Mouse (Mus musculus) midbrain, embryonic 16.5 days (tissue): ENCODE measurements at regions not wholly inside any gene's neighbourhood (a gene's known extent, or its start where the extent isn't known, plus 50 kb on each side); places are given as distances from the start of the nearest gene placed in this dataset.
A peak's percentile ranks its signal among the peaks of the same experiment; 100 is the strongest.

ENCODE experiments used
- ATAC-seq: fragments of 200-750 bp; cut with Nextera tagmentation; 2 replicates; pipeline ENCODE4 v1.8.0; 2017; ENCODE audit warnings: moderate TSS enrichment
- H3K27ac ChIP-seq: fragments of 300-500 bp; sonication (generic); 2 replicates; pipeline ENCODE4 v1.5.1; 2014; ENCODE audit warnings: mild to moderate bottlenecking, low read length, mixed read lengths
- H3K27me3 ChIP-seq: fragments of 300-500 bp; sonication (generic); 2 replicates; pipeline ENCODE4 v1.6.1; 2014; ENCODE audit warnings: low read depth, low read length, mixed read lengths; ENCODE audit not compliant: control insufficient read depth, insufficient read depth
- H3K36me3 ChIP-seq: fragments of 300-500 bp; sonication (generic); 2 replicates; pipeline ENCODE4 v1.6.1; 2014; ENCODE audit warnings: mild to moderate bottlenecking, low read length, moderate library complexity, mixed read lengths; ENCODE audit not compliant: control insufficient read depth, insufficient read depth
- H3K4me1 ChIP-seq: fragments of 300-500 bp; sonication (generic); 2 replicates; pipeline ENCODE4 v1.6.1; 2014; ENCODE audit warnings: mild to moderate bottlenecking, low read length, mixed read lengths; ENCODE audit not compliant: control insufficient read depth, insufficient read depth
- H3K4me2 ChIP-seq: fragments of 300-500 bp; sonication (generic); 2 replicates; pipeline ENCODE4 v1.6.1; 2014; ENCODE audit warnings: mild to moderate bottlenecking, low read length, mixed read lengths
- H3K4me3 ChIP-seq: fragments of 300-500 bp; sonication (generic); 2 replicates; pipeline ENCODE4 v1.5.1; 2014; ENCODE audit warnings: low read depth, mild to moderate bottlenecking, low read length, moderate library complexity, mixed read lengths
- H3K9ac ChIP-seq: fragments of 300-500 bp; sonication (generic); 2 replicates; pipeline ENCODE4 v1.6.1; 2014; ENCODE audit warnings: low read depth, low read length, mixed read lengths
- H3K9me3 ChIP-seq: fragments of 300-500 bp; sonication (generic); replicated peaks from 2 replicates; pipeline ENCODE4 v1.6.1; 2014; ENCODE audit warnings: mild to moderate bottlenecking, low read length, mixed read lengths; ENCODE audit not compliant: control insufficient read depth, poor library complexity, severe bottlenecking
- WGBS: fragments of 180-500 bp; shearing (Covaris S2); extraction: QIAGEN DNeasy Blood & Tissue Kit; methylation state at CpG from one replicate; pipeline ENCODE4 v1.1.7; 2014; 5-methylcytosine and 5-hydroxymethylcytosine counted together

GRCm38 (mm10) chr12:12825842-12826241, 115.9 kb downstream of the Mycn start:
- Histone ChIP-seq H3K9ac (no peak overlapping the region), H3K27me3 (no peaks in the 10 kb centered on the region), H3K27ac (no peak overlapping the region), H3K4me1 (peaks cover 12% of the 10 kb centered on the region), H3K9me3 (no peaks in the 10 kb centered on the region), H3K4me3 (no peak overlapping the region), H3K36me3 (no peaks in the 10 kb centered on the region), H3K4me2 (no peak overlapping the region)
- 86% methylated on average over 5 of the region's 5 CpGs for WGBS
- no peak for ATAC-seq

- Histone ChIP-seq H3K4me2 (no peak overlapping the region), H3K27me3 (no peaks in the 10 kb centered on the region), H3K9ac (no peak overlapping the region), H3K9me3 (no peaks in the 10 kb centered on the region), H3K36me3 (no peaks in the 10 kb centered on the region), H3K4me1 (no peaks in the 10 kb centered on the region), H3K4me3 (no peak overlapping the region), H3K27ac (no peak overlapping the region)
- WGBS = 70% methylated on average over 7 of the region's 7 CpGs
- ATAC-seq = no peak
These were observed 120.2 kb downstream of the Mycn start for GRCm38 (mm10) chr12:12821473-12821872.

GRCm38 (mm10) chr12:12820668-12821351, 120.9 kb downstream of the Mycn start:
- Histone ChIP-seq H3K4me2 (no peak overlapping the region), H3K9ac (no peak overlapping the region), H3K27ac (no peak overlapping the region), H3K4me1 (no peaks in the 10 kb centered on the region), H3K4me3 (no peak overlapping the region), H3K36me3 (no peaks in the 10 kb centered on the region), H3K9me3 (no peaks in the 10 kb centered on the region), H3K27me3 (no peaks in the 10 kb centered on the region)
- ATAC-seq = peak; percentile 47; the same call in 1 of the 2 replicates
- WGBS = 91% methylated on average over 2 of the region's 2 CpGs

- Histone ChIP-seq H3K9me3 (no peaks in the 10 kb centered on the region), H3K27ac (no peak overlapping the region), H3K4me3 (no peak overlapping the region), H3K9ac (no peak overlapping the region), H3K27me3 (no peaks in the 10 kb centered on the region), H3K4me1 (no peaks in the 10 kb centered on the region), H3K36me3 (no peaks in the 10 kb centered on the region), H3K4me2 (no peak overlapping the region)
- no peak for ATAC-seq
- 77% methylated on average over 5 of the region's 5 CpGs for WGBS
These were observed 122.0 kb downstream of the Mycn start for GRCm38 (mm10) chr12:12819746-12820145.

- no peak overlapping the region for H3K27ac ChIP-seq
- H3K27me3 ChIP-seq = no peaks in the 10 kb centered on the region
- H3K4me1 ChIP-seq = peaks cover 17% of the 10 kb centered on the region
- H3K4me2 ChIP-seq = no peak overlapping the region
- no peak for ATAC-seq
- WGBS = 76% methylated on average over 5 of the region's 5 CpGs
- no peaks in the 10 kb centered on the region for H3K9me3 ChIP-seq
- no peak overlapping the region for H3K9ac ChIP-seq
- no peaks in the 10 kb centered on the region for H3K36me3 ChIP-seq
- no peak overlapping the region for H3K4me3 ChIP-seq
These were observed 127.0 kb downstream of the Mycn start for GRCm38 (mm10) chr12:12814693-12815092.

GRCm38 (mm10) chr12:12812873-12813272, 128.8 kb downstream of the Mycn start:
- no peak for ATAC-seq

GRCm38 (mm10) chr12:12810943-12811342, 130.8 kb downstream of the Mycn start:
- WGBS = 6% methylated on average over 7 of the region's 7 CpGs
- Histone ChIP-seq H3K9me3 (no peaks in the 10 kb centered on the region), H3K4me3 (no peak overlapping the region), H3K27ac (peak overlapping the region; percentile 77), H3K9ac (no peak overlapping the region), H3K4me2 (no peak overlapping the region), H3K4me1 (peaks cover 17% of the 10 kb centered on the region), H3K36me3 (no peaks in the 10 kb centered on the region), H3K27me3 (no peaks in the 10 kb centered on the region)
- ATAC-seq = peak; percentile 60; the same call in 1 of the 2 replicates

More at GRCm38 (mm10) chr12:12812873-12813272, 128.8 kb downstream of the Mycn start:
- H3K4me2 ChIP-seq = no peak overlapping the region
- H3K4me1 ChIP-seq = peaks cover 17% of the 10 kb centered on the region
- WGBS = 29% methylated on average over 6 of the region's 6 CpGs
- H3K4me3 ChIP-seq = no peak overlapping the region
- no peaks in the 10 kb centered on the region for H3K36me3 ChIP-seq
- no peak overlapping the region for H3K9ac ChIP-seq
- no peaks in the 10 kb centered on the region for H3K27me3 ChIP-seq
- H3K9me3 ChIP-seq = no peaks in the 10 kb centered on the region
- no peak overlapping the region for H3K27ac ChIP-seq

GRCm38 (mm10) chr12:12810159-12810885, 131.4 kb downstream of the Mycn start:
- peak; percentile 78 for ATAC-seq
- Histone ChIP-seq H3K4me2 (peak overlapping the region; percentile 35), H3K4me3 (no peak overlapping the region), H3K4me1 (peaks cover 17% of the 10 kb centered on the region), H3K36me3 (no peaks in the 10 kb centered on the region), H3K9me3 (no peaks in the 10 kb centered on the region), H3K27me3 (no peaks in the 10 kb centered on the region), H3K9ac (peak overlapping the region; percentile 4; the same call in 1 of the 2 replicates), H3K27ac (peak overlapping the region; percentile 77)
- 2% methylated on average over 16 of the region's 16 CpGs for WGBS

GRCm38 (mm10) chr12:12808120-12808519, 133.6 kb downstream of the Mycn start:
- Histone ChIP-seq H3K36me3 (no peaks in the 10 kb centered on the region), H3K4me2 (no peak overlapping the region), H3K9me3 (no peaks in the 10 kb centered on the region), H3K4me3 (no peak overlapping the region), H3K27me3 (no peaks in the 10 kb centered on the region), H3K4me1 (peaks cover 17% of the 10 kb centered on the region), H3K9ac (no peak overlapping the region), H3K27ac (no peak overlapping the region)
- WGBS = 96% methylated on average over 5 of the region's 5 CpGs
- no peak for ATAC-seq
